Mouse (Mus musculus) erythroblast, embryonic 14.5 days (primary cell): ENCODE results near the gene Fam49a.

ENCODE experiments used
- GATA1 ChIP-seq: IDR thresholded peaks from 2 replicates; pipeline ENCODE4 v1.6.1; 2012; ENCODE audit warnings: low read length, inconsistent platforms, mixed read lengths
- TAL1 ChIP-seq: IDR thresholded peaks from 3 replicates; pipeline ENCODE4 v1.6.1; 2012; ENCODE audit warnings: low read length, inconsistent platforms, mixed read lengths

DNA sequence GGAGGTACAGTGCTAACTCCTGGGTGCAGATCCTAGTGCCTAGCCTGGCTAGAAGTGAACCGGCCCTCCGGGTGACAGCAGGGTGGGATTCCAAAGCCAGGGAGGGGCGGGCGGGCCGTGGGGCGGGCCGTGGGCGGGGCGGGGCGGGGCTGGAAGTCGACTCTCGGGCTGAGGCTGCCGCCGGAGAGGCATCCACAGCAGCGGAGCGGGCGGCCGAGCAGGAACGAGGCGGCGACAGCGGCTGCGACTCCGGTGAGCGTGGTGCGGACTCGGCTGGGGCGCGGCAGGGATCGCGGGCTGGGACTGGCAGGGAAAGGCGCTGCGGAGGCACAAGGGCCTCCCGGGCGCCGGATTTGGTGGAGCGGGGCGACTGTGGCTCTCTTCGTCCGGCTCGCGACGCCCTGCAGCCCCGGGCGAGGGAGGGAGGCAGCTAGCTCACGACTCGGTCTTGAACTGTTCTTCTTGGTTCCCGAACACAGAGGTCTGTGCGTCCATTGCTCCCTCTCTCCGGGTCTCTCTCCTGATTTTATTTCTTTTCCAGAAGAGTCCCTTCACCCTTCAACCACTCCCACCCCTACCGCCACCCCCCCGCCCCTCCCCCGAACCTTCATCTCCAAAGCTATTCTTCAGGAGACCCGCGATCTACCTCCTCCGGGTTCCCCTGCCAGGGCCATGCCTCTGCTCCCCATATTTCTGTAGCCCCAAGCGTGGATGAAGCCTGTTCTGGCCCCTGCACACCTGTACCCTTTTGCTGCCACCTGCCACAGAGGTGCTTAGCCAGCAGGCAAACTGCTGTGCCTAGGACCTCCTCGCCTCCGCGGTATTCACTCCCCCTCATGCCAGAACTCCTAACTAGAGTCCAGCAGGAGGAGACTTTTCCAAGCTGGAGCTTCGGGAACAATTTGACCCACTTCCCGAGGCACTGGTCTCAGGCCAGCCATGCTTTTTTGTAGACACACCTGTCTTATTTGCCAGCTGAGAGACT, at the start of gene Fam49a:
- no peak for TF ChIP-seq TAL1
- TF ChIP-seq GATA1 = no peak
